Mouse (Mus musculus) leukemia stem cell, adult 10-12 weeks (primary cell): ENCODE results near the gene Maged2. TPM values are rescaled to one million over a fixed set of nuclear protein-coding genes. Genes with fewer than 3 reads are reported as not detected.

ENCODE experiments used
- polyA plus RNA-seq: library from polyadenylated mRNA; stranded (reverse); fragments of >175 nt; gene quantifications from 2 replicates; pipeline ENCODE4 v1.2.3, GENCODE M21; 2012; ENCODE audit warnings: low replicate concordance

The Maged2 gene
- polyA plus RNA-seq, result 3.0 and 4.8 TPM in 2 replicates

GRCm38 (mm10) chrX:150814139-150814469 lies at the start of gene Maged2:
Maged2 (minus strand) TSS chrX:150814345.

Other genes with a start within 250 kb of the Maged2 start
- 0.17 and 0.52 TPM in 2 replicates for gene Pfkfb1, start 226.1 kb downstream of the Maged2 start, polyA plus RNA-seq
- 1.1 and 2.4 TPM in 2 replicates for gene Apex2, start 224.5 kb downstream of the Maged2 start, polyA plus RNA-seq
- 0.08 TPM in 1 of 2 replicates, not detected in the other for gene Tro, start 156.8 kb downstream of the Maged2 start, polyA plus RNA-seq
- 0.57 and 1.3 TPM in 2 replicates for gene Gnl3l, start 203.0 kb upstream of the Maged2 start, polyA plus RNA-seq
- 0.38 and 0.67 TPM in 2 replicates for gene Fgd1, start 231.8 kb upstream of the Maged2 start, polyA plus RNA-seq